Mouse (Mus musculus) MEL (cell line): ENCODE measurements at regions not wholly inside any gene's neighbourhood (a gene's known extent, or its start where the extent isn't known, plus 50 kb on each side); places are given as distances from the start of the nearest gene placed in this dataset.

Experiments used
- DNase-seq: peaks from one replicate; pipeline ENCODE4 v3.0.0; 2011; ENCODE audit warnings: low read depth, low spot score
- H3K27ac ChIP-seq: 2 replicates; pipeline ENCODE4 v1.5.1; 2012; ENCODE audit warnings: low read depth, mild to moderate bottlenecking, control low read depth, low read length, moderate library complexity; ENCODE audit not compliant: control insufficient read depth
- H3K27me3 ChIP-seq, 2 experiments: fragments of 150-350 bp in 1 of 2; sonication (generic) in 1 of 2; 2 replicates each; pipeline ENCODE4 v1.6.1; 2012; ENCODE audit warnings: low read length in 2 of 2, mild to moderate bottlenecking in 2 of 2, improper control_type of control experiment in 1 of 2, moderate library complexity in 1 of 2; ENCODE audit not compliant: insufficient read depth in 2 of 2, control insufficient read depth in 1 of 2
- H3K36me3 ChIP-seq, 2 experiments: 2 replicates each; pipeline ENCODE4 v1.6.1; 2012 to 2014; ENCODE audit warnings: low read length in 2 of 2, improper control_type of control experiment in 1 of 2, inconsistent platforms in 1 of 2, mild to moderate bottlenecking in 1 of 2; ENCODE audit not compliant: insufficient read depth in 2 of 2, control insufficient read depth in 1 of 2
- H3K4me1 ChIP-seq, 2 experiments: fragments of 150-350 bp in 1 of 2; sonication (generic) in 1 of 2; 2 replicates each; pipeline ENCODE4 v1.6.1; 2012; ENCODE audit warnings: low read length in 2 of 2, improper control_type of control experiment in 1 of 2, mild to moderate bottlenecking in 1 of 2; ENCODE audit not compliant: insufficient read depth in 2 of 2, control insufficient read depth in 1 of 2
- H3K4me3 ChIP-seq, 2 experiments: fragments of 150-350 bp in 1 of 2; sonication (generic) in 1 of 2; 2 replicates each; pipeline ENCODE4 v1.5.1; 2012; ENCODE audit warnings: low read depth in 2 of 2, low read length in 2 of 2, mild to moderate bottlenecking in 2 of 2, moderate library complexity in 2 of 2, control low read depth in 1 of 2, improper control_type of control experiment in 1 of 2; ENCODE audit not compliant: control insufficient read depth in 1 of 2, insufficient read depth in 1 of 2
- H3K79me2 ChIP-seq: 2 replicates; pipeline ENCODE4 v1.6.1; 2012; ENCODE audit warnings: mild to moderate bottlenecking, low read length, moderate library complexity; ENCODE audit not compliant: control insufficient read depth, poor library complexity, insufficient read depth
- H3K9ac ChIP-seq: 2 replicates; pipeline ENCODE4 v1.6.1; 2012; ENCODE audit warnings: low read depth, mild to moderate bottlenecking, control low read depth, low read length, moderate library complexity; ENCODE audit not compliant: control insufficient read depth, poor library complexity, severe bottlenecking
- H3K9me3 ChIP-seq: fragments of 150-350 bp; sonication (generic); replicated peaks from 2 replicates; pipeline ENCODE4 v1.6.1; 2012; ENCODE audit warnings: mild to moderate bottlenecking, low read length, improper control_type of control experiment, moderate library complexity; ENCODE audit not compliant: insufficient read depth
- CHD2 ChIP-seq: IDR thresholded peaks from 2 replicates; pipeline ENCODE4 v1.6.1; 2011; ENCODE audit warnings: low read length, improper control_type of control experiment
- ETS1 ChIP-seq: IDR thresholded peaks from 2 replicates; pipeline ENCODE4 v1.6.1; 2012; ENCODE audit warnings: low read depth, mild to moderate bottlenecking, inconsistent platforms, low read length, improper control_type of control experiment, moderate library complexity
- GATA1 ChIP-seq: IDR thresholded peaks from 2 replicates; pipeline ENCODE4 v1.6.1; 2011; ENCODE audit warnings: low read depth, low read length, improper control_type of control experiment
- JUND ChIP-seq: IDR thresholded peaks from 2 replicates; pipeline ENCODE4 v1.6.1; 2011; ENCODE audit warnings: low read depth, mild to moderate bottlenecking, improper control_type of control experiment, low read length
- KAT2A ChIP-seq: conservative IDR thresholded peaks from 2 replicates; pipeline ENCODE4 v1.6.1; 2012; ENCODE audit warnings: low read depth, low read length, improper control_type of control experiment, inconsistent platforms
- MAX ChIP-seq: IDR thresholded peaks from 2 replicates; pipeline ENCODE4 v1.6.1; 2011; ENCODE audit warnings: low read length, improper control_type of control experiment
- MAZ ChIP-seq: IDR thresholded peaks from 2 replicates; pipeline ENCODE4 v1.6.1; 2012; ENCODE audit warnings: low read depth, mild to moderate bottlenecking, inconsistent platforms, low read length, improper control_type of control experiment
- MEF2A ChIP-seq: IDR thresholded peaks from 2 replicates; pipeline ENCODE4 v1.6.1; 2014; ENCODE audit warnings: low read depth, mild to moderate bottlenecking, inconsistent platforms, low read length, improper control_type of control experiment; ENCODE audit not compliant: poor library complexity, insufficient replicate concordance, severe bottlenecking; ENCODE audit errors: extremely low read depth
- MYC ChIP-seq: IDR thresholded peaks from 2 replicates; pipeline ENCODE4 v1.6.1; 2011; ENCODE audit warnings: low read depth, mild to moderate bottlenecking, low read length, improper control_type of control experiment, moderate library complexity
- POLR2A ChIP-seq, 2 experiments: IDR thresholded peaks; 2 replicates each; pipeline ENCODE4 v1.6.1; 2011 to 2012; ENCODE audit warnings: low read length in 2 of 2, mild to moderate bottlenecking in 2 of 2, control low read depth in 1 of 2, improper control_type of control experiment in 1 of 2, low read depth in 1 of 2, moderate library complexity in 1 of 2; ENCODE audit not compliant: control insufficient read depth in 1 of 2, insufficient read depth in 1 of 2, poor library complexity in 1 of 2
- POLR2AphosphoS5 ChIP-seq: IDR thresholded peaks from 2 replicates; pipeline ENCODE4 v1.6.1; 2012; ENCODE audit warnings: low read depth, borderline replicate concordance, mild to moderate bottlenecking, inconsistent platforms, low read length, moderate library complexity, mixed read lengths
- RAD21 ChIP-seq: IDR thresholded peaks from 2 replicates; pipeline ENCODE4 v1.6.1; 2011; ENCODE audit warnings: mild to moderate bottlenecking, low read depth, low read length, improper control_type of control experiment
- RCOR1 ChIP-seq: IDR thresholded peaks from 2 replicates; pipeline ENCODE4 v1.6.1; 2012; ENCODE audit warnings: low read depth, mild to moderate bottlenecking, inconsistent platforms, low read length, improper control_type of control experiment
- SIN3A ChIP-seq: IDR thresholded peaks from 2 replicates; pipeline ENCODE4 v1.6.1; 2012; ENCODE audit warnings: low read length, improper control_type of control experiment, inconsistent platforms
- SMC3 ChIP-seq: IDR thresholded peaks from 2 replicates; pipeline ENCODE4 v1.6.1; 2011; ENCODE audit warnings: low read depth, low read length, improper control_type of control experiment
- TBP ChIP-seq: IDR thresholded peaks from 2 replicates; pipeline ENCODE4 v1.8.0; 2011; ENCODE audit warnings: low read depth, low read length, improper control_type of control experiment
- TCF12 ChIP-seq: IDR thresholded peaks from 2 replicates; pipeline ENCODE4 v1.6.1; 2014; ENCODE audit warnings: low read depth, mild to moderate bottlenecking, inconsistent platforms, low read length, improper control_type of control experiment, moderate library complexity
- ZKSCAN1 ChIP-seq: IDR thresholded peaks from 2 replicates; pipeline ENCODE4 v1.6.1; 2012; ENCODE audit warnings: low read depth, mild to moderate bottlenecking, inconsistent platforms, low read length, improper control_type of control experiment, moderate library complexity

DNA sequence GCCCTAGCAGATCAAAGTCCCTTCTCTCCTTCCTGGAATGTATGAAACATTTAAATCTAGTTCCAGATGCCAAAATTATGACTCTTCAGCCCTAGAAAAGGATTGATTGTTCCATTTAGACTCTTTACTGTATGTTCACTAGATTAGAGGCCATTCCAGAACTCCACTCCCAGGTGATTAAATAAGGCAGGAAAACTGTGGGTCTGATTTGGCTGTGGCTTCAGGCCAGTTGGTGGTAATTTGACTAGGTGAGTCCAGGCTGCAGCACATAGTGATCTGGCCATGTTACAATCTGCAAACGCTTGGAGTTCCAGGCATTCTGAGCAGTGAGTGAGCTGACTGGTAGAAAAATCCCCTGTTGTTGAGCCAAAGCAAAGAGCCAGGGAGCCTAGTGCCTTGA lies 875.0 kb upstream of the A1bg start:
- no peak overlapping the region for H3K9ac ChIP-seq
- TF ChIP-seq JUND (no peak), POLR2A (IDR thresholded peaks at IDR 0.05; ENCODE audit: control insufficient read depth in 1 of 2, insufficient read depth in 1 of 2, low read depth in 1 of 2, low read length in 2 of 2, poor library complexity in 1 of 2) (no peak), MEF2A (no peak), MAZ (no peak), TBP (no peak), KAT2A (no peak), GATA1 (no peak), TCF12 (no peak), SIN3A (no peak), MYC (no peak), POLR2AphosphoS5 (no peak), RAD21 (no peak), SMC3 (no peak), CHD2 (no peak)

DNA sequence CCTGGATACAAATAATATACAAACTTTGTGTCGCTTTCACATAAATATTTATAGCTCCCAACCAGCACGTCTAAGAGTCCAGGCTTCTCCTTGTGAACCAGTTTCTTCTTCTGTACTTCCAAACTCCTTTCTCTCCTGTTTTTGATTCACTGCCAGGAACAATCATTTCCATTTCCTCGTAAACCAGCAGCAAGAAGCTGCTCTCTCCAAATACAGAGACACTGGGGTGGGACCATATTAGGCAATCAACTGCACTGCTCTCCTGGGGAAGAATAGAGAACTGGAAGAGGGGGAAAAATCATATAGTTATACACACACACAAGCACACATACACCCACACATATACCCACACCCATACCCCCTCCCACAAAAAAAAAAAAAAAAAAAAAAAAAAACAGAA lies 871.7 kb upstream of the A1bg start:
- Histone ChIP-seq H3K27ac (no peak overlapping the region), H3K9me3 (no peaks in the 10 kb centered on the region), H3K79me2 (no peaks in the 10 kb centered on the region), H3K27me3 (no peaks in the 10 kb centered on the region), H3K4me1 (no peaks in the 10 kb centered on the region), H3K36me3 (no peaks in the 10 kb centered on the region), H3K4me3 (no peak overlapping the region), H3K9ac (no peak overlapping the region)
- no peak for DNase-seq
- no peak for TF ChIP-seq GATA1
- no peak for TF ChIP-seq ETS1
- TF ChIP-seq TCF12: no peak
- no peak for TF ChIP-seq MAX
- TF ChIP-seq RCOR1: no peak
- TF ChIP-seq RAD21: no peak
- TF ChIP-seq ZKSCAN1: no peak
- TF ChIP-seq SIN3A: no peak

More for the DNA sequence above, 875.0 kb upstream of the A1bg start:
- Histone ChIP-seq H3K79me2 (no peaks in the 10 kb centered on the region), H3K27ac (no peak overlapping the region), H3K27me3 (no peaks in the 10 kb centered on the region), H3K4me1 (no peaks in the 10 kb centered on the region), H3K36me3 (no peaks in the 10 kb centered on the region), H3K9me3 (no peaks in the 10 kb centered on the region), H3K4me3 (no peak overlapping the region)
- DNase-seq: no peak
